Mouse (Mus musculus) E14TG2a.4 (cell line): ENCODE measurements around the gene Tmed3.

Experiments
- CTCF ChIP-seq: conservative IDR thresholded peaks from 2 replicates; pipeline ENCODE4 v1.5.1; 2014; ENCODE audit warnings: low read length
- POU5F1 ChIP-seq: IDR thresholded peaks from 2 replicates; pipeline ENCODE4 v1.6.1; 2014; ENCODE audit warnings: low read length, borderline replicate concordance

- TF ChIP-seq CTCF (no peak), POU5F1 (no peak)
Observed at GRCm38 (mm10) chr9:89695143-89695542, 9.7 kb downstream of the Tmed3 start.
